Mouse (Mus musculus): ENCODE measurements around the gene Fabp3. TPM values are rescaled to one million over a fixed set of nuclear protein-coding genes. Genes with fewer than 3 reads are reported as not detected.

Fabp3 gene
- 1,549 and 1,575 TPM in 2 replicates for polyA plus RNA-seq (2014; fragmentation: Nextera tagmentation; extraction: Ambion mirVana)

DNA sequence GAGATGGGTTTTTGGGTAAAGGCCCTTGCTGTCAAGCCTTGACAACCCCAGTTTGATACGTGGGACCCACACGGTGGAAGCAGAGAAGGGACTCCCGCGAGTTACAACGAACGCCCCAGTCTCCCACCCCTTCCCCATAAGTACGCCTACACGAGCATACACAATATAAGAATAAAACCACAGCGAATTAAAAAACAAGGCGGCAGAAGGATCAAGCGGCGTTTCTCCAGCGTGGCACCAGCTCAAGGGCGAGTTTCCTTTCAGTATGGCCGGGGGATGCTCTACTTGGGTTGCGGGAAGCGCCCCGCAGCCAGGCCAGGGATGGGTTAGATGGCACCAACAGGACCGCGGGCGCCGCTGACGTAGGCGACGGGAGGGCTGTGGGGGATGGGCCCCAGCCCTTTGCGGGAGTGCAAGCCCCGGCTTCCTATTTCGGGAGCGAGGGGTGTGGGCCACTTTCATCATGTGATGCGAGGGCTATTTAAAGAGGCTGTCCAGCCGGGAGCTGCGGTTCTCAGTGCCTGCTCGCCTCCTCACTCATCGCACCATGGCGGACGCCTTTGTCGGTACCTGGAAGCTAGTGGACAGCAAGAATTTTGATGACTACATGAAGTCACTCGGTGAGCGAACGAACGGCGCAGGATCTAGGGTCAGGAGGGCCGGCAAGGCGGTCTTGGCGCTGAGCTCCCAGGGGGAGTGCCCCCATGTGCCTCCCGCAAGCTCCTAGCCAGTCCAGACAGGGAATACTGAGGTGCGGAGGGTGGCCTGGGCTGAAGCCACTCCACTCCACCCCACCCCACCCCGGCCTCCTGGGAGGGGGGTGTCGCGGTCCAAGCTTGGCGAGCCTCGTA is at the start of gene Fabp3, which contains the start of gene Gm10570:
Gene Fabp3 (plus strand): TSS at position 365 of the 851 bp plus-strand sequence.
Gene Gm10570 (minus strand): TSS at position 444 of the 851 bp plus-strand sequence.
- Histone ChIP-seq H3K36me3 (ENCODE audit: control insufficient read depth, insufficient read depth, low read length) (peaks cover 26% of the 10 kb centered on the region), H3K4me1 (ENCODE audit: control insufficient read depth in 2 of 2, insufficient read depth in 2 of 2, low read length in 2 of 2) (peaks cover 22 to 44% of the 10 kb centered on the region in 2 experiments), H3K27me3 (ENCODE audit: control insufficient read depth, insufficient read depth, low read length) (peaks cover 5% of the 10 kb centered on the region; the same call in 1 of the 2 replicates), H3K9ac (ENCODE audit: low read length) (peak within 1 kb of the TSS; percentile 82), H3K4me3 (ENCODE audit: control insufficient read depth in 1 of 2, insufficient read depth in 1 of 2, low read depth in 1 of 2, low read length in 2 of 2) (peak within 1 kb of the TSS; percentile 59 to 84), H3K9me3 (ENCODE audit: control insufficient read depth, low read length) (no peaks in the 10 kb centered on the region), H3K27ac (replicated peaks in 1 of 2; ENCODE audit: control insufficient read depth in 1 of 2, insufficient read depth in 1 of 2, low read depth in 2 of 2, low read length in 2 of 2) (peak within 1 kb of the TSS; percentile 92 to 93), H3K4me2 (ENCODE audit: low read length) (peak within 1 kb of the TSS; percentile 89)
- WGBS = under 1% methylated on average over 51 of the region's 52 CpGs
- peak; percentile 73 for ATAC-seq (ENCODE audit: insufficient number of reproducible peaks, insufficient read depth, low FRiP score, low read depth)

DNA sequence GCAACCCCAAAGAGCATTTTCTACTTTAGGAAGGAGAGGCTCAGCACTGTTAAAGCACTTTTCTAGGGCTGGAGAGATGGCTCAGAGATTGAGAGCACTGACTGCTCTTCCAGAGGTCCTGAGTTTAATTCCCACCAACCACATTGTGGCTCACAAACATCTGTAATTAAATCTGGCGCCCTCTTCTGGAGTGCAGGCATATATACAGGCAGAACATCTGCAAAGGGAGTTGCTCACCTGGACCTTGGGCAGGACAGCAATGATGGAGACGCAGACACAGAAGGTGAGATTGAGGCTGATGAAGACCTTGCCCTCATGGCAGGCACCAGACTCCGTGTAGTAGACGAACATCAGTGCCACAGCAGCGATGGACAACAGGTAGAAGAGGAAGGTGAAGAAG is 48.0 kb upstream of the Fabp3 start:
- Histone ChIP-seq H3K4me1 (ENCODE audit: control insufficient read depth in 2 of 2, insufficient read depth in 2 of 2, low read length in 2 of 2) (no peaks in the 10 kb centered on the region), H3K27me3 (ENCODE audit: control insufficient read depth, insufficient read depth, low read length) (peaks cover 11% of the 10 kb centered on the region), H3K4me2 (ENCODE audit: low read length) (no peak overlapping the region), H3K36me3 (ENCODE audit: control insufficient read depth, insufficient read depth, low read length) (no peaks in the 10 kb centered on the region), H3K4me3 (ENCODE audit: control insufficient read depth in 1 of 2, insufficient read depth in 1 of 2, low read depth in 1 of 2, low read length in 2 of 2) (no peak overlapping the region), H3K27ac (replicated peaks in 1 of 2; ENCODE audit: control insufficient read depth in 1 of 2, insufficient read depth in 1 of 2, low read depth in 2 of 2, low read length in 2 of 2) (no peak overlapping the region), H3K9ac (ENCODE audit: low read length) (no peak overlapping the region), H3K9me3 (ENCODE audit: control insufficient read depth, low read length) (no peaks in the 10 kb centered on the region)
- ATAC-seq (ENCODE audit: insufficient number of reproducible peaks, insufficient read depth, low FRiP score, low read depth) = no peak
- whole genome bisulfite sequencing = 22% methylated on average over 5 of the region's 5 CpGs

DNA sequence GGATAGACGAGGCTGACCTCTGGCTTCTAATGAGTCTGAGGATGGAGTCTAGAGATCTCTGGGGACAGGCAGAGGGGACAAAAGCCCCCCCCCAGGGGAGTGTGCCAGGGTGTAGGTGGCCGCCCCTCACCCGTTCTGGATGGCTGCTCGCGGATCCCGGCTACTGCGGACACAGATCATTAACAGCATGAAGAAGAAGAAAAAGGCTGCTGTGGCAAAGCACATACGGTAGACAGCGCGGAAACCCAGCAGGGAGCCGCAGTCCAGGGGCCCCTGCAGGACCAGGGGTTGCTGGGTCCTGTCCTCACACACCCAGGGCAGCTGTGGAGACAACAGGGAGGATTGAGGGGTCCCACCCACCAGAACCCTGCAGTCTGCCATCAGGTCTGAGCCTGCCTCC is 44.3 kb upstream of the Fabp3 start:
- Histone ChIP-seq H3K9ac (ENCODE audit: low read length) (no peak overlapping the region; the same call in 1 of the 2 replicates), H3K36me3 (ENCODE audit: control insufficient read depth, insufficient read depth, low read length) (no peaks in the 10 kb centered on the region), H3K4me1 (ENCODE audit: control insufficient read depth in 2 of 2, insufficient read depth in 2 of 2, low read length in 2 of 2) (peaks cover 0 to 4% of the 10 kb centered on the region in 2 experiments; a peak in 1 of 4 replicates), H3K9me3 (ENCODE audit: control insufficient read depth, low read length) (no peaks in the 10 kb centered on the region), H3K4me3 (ENCODE audit: control insufficient read depth in 1 of 2, insufficient read depth in 1 of 2, low read depth in 1 of 2, low read length in 2 of 2) (no peak overlapping the region), H3K27me3 (ENCODE audit: control insufficient read depth, insufficient read depth, low read length) (peaks cover 15% of the 10 kb centered on the region), H3K4me2 (ENCODE audit: low read length) (no peak overlapping the region), H3K27ac (replicated peaks in 1 of 2; ENCODE audit: control insufficient read depth in 1 of 2, insufficient read depth in 1 of 2, low read depth in 2 of 2, low read length in 2 of 2) (no peak overlapping the region)
- ATAC-seq (ENCODE audit: insufficient number of reproducible peaks, insufficient read depth, low FRiP score, low read depth) = no peak
- 31% methylated on average over 11 of the region's 11 CpGs for WGBS

DNA sequence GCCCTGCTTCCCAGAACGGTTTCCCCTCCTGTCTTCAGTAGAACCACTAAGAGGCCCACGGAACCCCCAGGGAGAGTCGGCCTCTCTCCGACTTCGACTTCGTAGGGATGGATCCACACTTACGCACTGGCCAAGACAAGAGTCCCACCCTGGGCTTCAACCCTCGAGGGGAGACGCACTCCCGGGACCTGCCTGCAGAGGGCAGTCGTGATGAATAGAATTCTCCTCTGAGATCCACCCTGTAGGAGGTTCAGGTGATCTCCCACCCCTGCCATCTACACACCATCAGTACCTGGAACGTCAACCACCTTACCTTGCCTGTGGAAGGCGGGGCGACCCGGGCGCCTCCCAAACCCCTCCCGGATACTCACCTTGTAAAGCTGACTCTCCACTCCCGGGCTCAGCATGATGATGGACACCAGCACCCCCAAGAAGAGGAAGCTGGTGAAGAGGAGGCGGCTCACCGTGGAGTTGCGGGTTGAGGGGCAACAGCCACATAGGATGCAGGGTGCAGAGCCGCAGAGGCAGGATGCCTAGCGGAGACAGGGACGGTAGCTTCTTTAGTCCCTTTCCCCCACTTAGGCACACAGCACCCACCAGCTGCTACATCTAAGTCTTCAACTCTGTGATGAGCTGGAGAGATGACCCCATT is 43.6 kb upstream of the Fabp3 start:
- H3K9ac ChIP-seq (ENCODE audit: low read length) = no peak overlapping the region
- WGBS = 18% methylated on average over 24 of the region's 24 CpGs

DNA sequence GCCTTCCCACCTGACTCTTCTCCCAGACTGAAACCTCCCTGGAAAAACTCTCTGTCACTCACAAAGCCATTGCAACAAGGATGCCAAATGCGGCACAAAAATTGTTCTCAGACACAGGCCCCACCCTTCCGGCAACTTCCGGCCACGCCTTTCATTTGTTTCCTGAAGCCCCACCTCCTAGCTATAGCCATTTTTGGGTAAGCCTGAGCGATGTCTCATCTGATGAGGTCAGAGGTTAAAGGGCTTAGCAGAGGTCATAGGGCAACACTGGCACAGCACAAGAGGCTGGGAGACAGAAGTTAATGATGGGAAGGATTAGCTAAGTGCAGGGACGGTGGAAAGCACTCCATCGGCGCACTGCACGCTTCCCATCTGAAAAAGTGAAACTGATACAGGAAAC is 41.8 kb upstream of the Fabp3 start:
- Histone ChIP-seq H3K27ac (replicated peaks in 1 of 2; ENCODE audit: control insufficient read depth in 1 of 2, insufficient read depth in 1 of 2, low read depth in 2 of 2, low read length in 2 of 2) (no peak overlapping the region), H3K27me3 (ENCODE audit: control insufficient read depth, insufficient read depth, low read length) (peaks cover 22% of the 10 kb centered on the region), H3K9ac (ENCODE audit: low read length) (no peak overlapping the region), H3K36me3 (ENCODE audit: control insufficient read depth, insufficient read depth, low read length) (no peaks in the 10 kb centered on the region), H3K4me2 (ENCODE audit: low read length) (no peak overlapping the region), H3K4me3 (ENCODE audit: control insufficient read depth in 1 of 2, insufficient read depth in 1 of 2, low read depth in 1 of 2, low read length in 2 of 2) (no peak overlapping the region), H3K9me3 (ENCODE audit: control insufficient read depth, low read length) (no peaks in the 10 kb centered on the region), H3K4me1 (ENCODE audit: control insufficient read depth in 2 of 2, insufficient read depth in 2 of 2, low read length in 2 of 2) (peaks cover 0 to 4% of the 10 kb centered on the region in 2 experiments; a peak in 1 of 4 replicates)
- ATAC-seq (ENCODE audit: insufficient number of reproducible peaks, insufficient read depth, low FRiP score, low read depth) = no peak
- 67% methylated on average over 9 of the region's 9 CpGs for WGBS

More for the DNA sequence above, 43.6 kb upstream of the Fabp3 start:
- peaks cover 0 to 4% of the 10 kb centered on the region in 2 experiments; a peak in 1 of 4 replicates for H3K4me1 ChIP-seq (ENCODE audit: control insufficient read depth in 2 of 2, insufficient read depth in 2 of 2, low read length in 2 of 2)
- H3K9me3 ChIP-seq (ENCODE audit: control insufficient read depth, low read length) = no peaks in the 10 kb centered on the region
- peaks cover 15% of the 10 kb centered on the region for H3K27me3 ChIP-seq (ENCODE audit: control insufficient read depth, insufficient read depth, low read length)
- H3K4me2 ChIP-seq (ENCODE audit: low read length) = no peak overlapping the region; the same call in 1 of the 2 replicates
- no peaks in the 10 kb centered on the region for H3K36me3 ChIP-seq (ENCODE audit: control insufficient read depth, insufficient read depth, low read length)
- peak; percentile 22; the same call in 1 of the 2 replicates for ATAC-seq (ENCODE audit: insufficient number of reproducible peaks, insufficient read depth, low FRiP score, low read depth)
- no peak overlapping the region for H3K4me3 ChIP-seq (ENCODE audit: control insufficient read depth in 1 of 2, insufficient read depth in 1 of 2, low read depth in 1 of 2, low read length in 2 of 2)
- no peak overlapping the region for H3K27ac ChIP-seq (replicated peaks in 1 of 2; ENCODE audit: control insufficient read depth in 1 of 2, insufficient read depth in 1 of 2, low read depth in 2 of 2, low read length in 2 of 2)

DNA sequence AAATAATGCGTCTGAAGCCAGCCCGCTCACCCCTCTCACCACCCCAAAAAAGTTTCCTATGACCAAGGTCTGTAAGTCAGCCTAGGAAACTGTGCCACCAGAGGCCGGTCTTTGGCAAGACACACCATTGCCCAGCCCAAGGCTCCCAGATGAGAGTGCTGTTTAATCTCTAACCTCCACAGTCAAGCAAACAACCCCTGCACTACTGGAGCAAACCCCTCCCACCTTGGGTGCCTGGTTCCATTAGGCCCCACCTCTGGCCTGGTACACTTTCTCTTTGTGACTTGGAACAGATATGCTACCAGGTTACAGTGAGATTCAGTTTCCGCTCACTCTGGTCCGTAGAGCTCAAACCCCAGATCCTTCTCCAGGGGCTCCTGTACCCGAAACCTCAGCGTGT is 41.3 kb upstream of the Fabp3 start:
- H3K27me3 ChIP-seq (ENCODE audit: control insufficient read depth, insufficient read depth, low read length) = peaks cover 26% of the 10 kb centered on the region
- H3K4me1 ChIP-seq (ENCODE audit: control insufficient read depth in 2 of 2, insufficient read depth in 2 of 2, low read length in 2 of 2) = peaks cover 0 to 4% of the 10 kb centered on the region in 2 experiments; a peak in 1 of 4 replicates
- no peak overlapping the region for H3K4me3 ChIP-seq (ENCODE audit: control insufficient read depth in 1 of 2, insufficient read depth in 1 of 2, low read depth in 1 of 2, low read length in 2 of 2)
- no peaks in the 10 kb centered on the region for H3K36me3 ChIP-seq (ENCODE audit: control insufficient read depth, insufficient read depth, low read length)
- no peak for ATAC-seq (ENCODE audit: insufficient number of reproducible peaks, insufficient read depth, low FRiP score, low read depth)
- no peaks in the 10 kb centered on the region for H3K9me3 ChIP-seq (ENCODE audit: control insufficient read depth, low read length)
- H3K9ac ChIP-seq (ENCODE audit: low read length) = no peak overlapping the region
- H3K4me2 ChIP-seq (ENCODE audit: low read length) = no peak overlapping the region
- WGBS = 82% methylated on average over 7 of the region's 7 CpGs
- H3K27ac ChIP-seq (replicated peaks in 1 of 2; ENCODE audit: control insufficient read depth in 1 of 2, insufficient read depth in 1 of 2, low read depth in 2 of 2, low read length in 2 of 2) = no peak overlapping the region

DNA sequence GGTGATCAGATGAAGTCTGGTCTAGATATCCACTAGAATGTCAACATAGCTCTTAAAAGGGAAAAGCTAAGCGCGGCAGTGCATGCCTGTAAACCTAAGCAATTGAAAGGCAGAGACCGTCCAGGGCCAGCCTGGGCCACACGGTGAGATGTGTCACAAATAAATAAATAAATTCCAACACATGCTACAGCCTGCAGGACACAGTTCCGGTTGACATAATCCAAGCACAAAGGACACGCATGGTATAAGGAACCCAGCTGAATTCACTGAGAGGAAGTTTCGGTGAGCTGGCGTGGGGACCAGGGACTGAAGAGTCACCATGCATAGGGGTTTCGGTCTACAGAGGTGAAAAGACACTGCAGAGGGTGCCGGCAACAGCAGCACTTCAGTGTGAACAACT is 39.7 kb upstream of the Fabp3 start:
- H3K27me3 ChIP-seq (ENCODE audit: control insufficient read depth, insufficient read depth, low read length) = peaks cover 42% of the 10 kb centered on the region
- no peak overlapping the region for H3K4me2 ChIP-seq (ENCODE audit: low read length)
- no peak overlapping the region for H3K27ac ChIP-seq (replicated peaks in 1 of 2; ENCODE audit: control insufficient read depth in 1 of 2, insufficient read depth in 1 of 2, low read depth in 2 of 2, low read length in 2 of 2)
- H3K4me3 ChIP-seq (ENCODE audit: control insufficient read depth in 1 of 2, insufficient read depth in 1 of 2, low read depth in 1 of 2, low read length in 2 of 2) = no peak overlapping the region
- peaks cover 5 to 7% of the 10 kb centered on the region in 2 experiments; a peak in 3 of 4 replicates for H3K4me1 ChIP-seq (ENCODE audit: control insufficient read depth in 2 of 2, insufficient read depth in 2 of 2, low read length in 2 of 2)
- H3K9me3 ChIP-seq (ENCODE audit: control insufficient read depth, low read length) = no peaks in the 10 kb centered on the region
- WGBS = 84% methylated on average over 10 of the region's 10 CpGs
- H3K9ac ChIP-seq (ENCODE audit: low read length) = no peak overlapping the region
- ATAC-seq (ENCODE audit: insufficient number of reproducible peaks, insufficient read depth, low FRiP score, low read depth) = no peak
- H3K36me3 ChIP-seq (ENCODE audit: control insufficient read depth, insufficient read depth, low read length) = no peaks in the 10 kb centered on the region

All from heart, embryonic 14.5 days (tissue).